In the genomic region with DNA sequence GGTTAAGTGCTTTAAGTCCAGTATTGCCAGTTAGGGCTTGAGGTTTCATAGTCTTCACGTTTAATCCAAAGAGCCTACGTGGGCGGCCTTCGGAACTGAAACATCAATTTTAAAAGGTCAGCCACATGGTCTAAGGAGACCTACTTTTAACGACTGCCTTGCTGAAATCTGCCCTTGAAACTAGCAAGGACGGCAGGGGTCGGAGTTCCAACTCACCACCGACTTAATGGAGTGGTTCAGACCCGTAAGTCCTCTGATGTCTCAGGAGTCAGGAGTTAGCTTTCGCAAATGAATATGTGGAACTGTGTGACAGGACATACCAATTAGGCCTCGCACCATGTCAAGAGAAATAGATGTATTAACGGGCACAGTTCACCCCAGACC, we compare ENCODE assay signal across 8 mouse cellular contexts. TPM values are rescaled to one million over a fixed set of nuclear protein-coding genes. Genes with fewer than 3 reads are reported as not detected.
DNase-seq lines count a peak whose midpoint lies in the region; ATAC-seq lines count a peak whose summit lies in the region.

No protein-coding gene starts in this region.

- no peaks in the 10 kb centered on the region for H3K9me3 ChIP-seq in heart, embryonic 14.5 days (ENCODE audit: control insufficient read depth, low read length)
- no peaks in the 10 kb centered on the region for H3K9me3 ChIP-seq in hindbrain, embryonic 13.5 days
- no peaks in the 10 kb centered on the region for H3K9me3 ChIP-seq in midbrain, embryonic 10.5 days (replicated peaks)

- no peaks in the 10 kb centered on the region for H3K27me3 ChIP-seq in heart, embryonic 14.5 days (ENCODE audit: control insufficient read depth, insufficient read depth, low read length)
- H3K27me3 ChIP-seq in hindbrain, embryonic 13.5 days: no peaks in the 10 kb centered on the region
- H3K27me3 ChIP-seq in midbrain, embryonic 10.5 days (ENCODE audit: low read depth, poor library complexity, severe bottlenecking): no peaks in the 10 kb centered on the region

- peak overlapping the region; percentile 96 for H3K9ac ChIP-seq in heart, embryonic 14.5 days (ENCODE audit: low read length)
- peak overlapping the region; percentile 81 for H3K9ac ChIP-seq in hindbrain, embryonic 13.5 days

- WGBS in heart, embryonic 14.5 days: 3% methylated on average over 12 of the region's 12 CpGs
- WGBS in hindbrain, embryonic 13.5 days: 7% methylated on average over 12 of the region's 12 CpGs
- 7% methylated on average over 12 of the region's 12 CpGs for WGBS in midbrain, embryonic 10.5 days

- ATAC-seq in heart, embryonic 14.5 days (ENCODE audit: insufficient number of reproducible peaks, insufficient read depth, low FRiP score, low read depth): 0 out of 2 replicates have a peak, but pooled peaks have one; percentile 20
- no peak for ATAC-seq in hindbrain, embryonic 13.5 days (ENCODE audit: low FRiP score)

- peak overlapping the region; percentile 92 to 94 for H3K27ac ChIP-seq in heart, embryonic 14.5 days (replicated peaks in 1 of 2; ENCODE audit: control insufficient read depth in 1 of 2, insufficient read depth in 1 of 2, low read depth in 2 of 2, low read length in 2 of 2)
- peak overlapping the region; percentile 70; the same call in 1 of the 2 replicates for H3K27ac ChIP-seq in hindbrain, embryonic 13.5 days
- peak overlapping the region; percentile 89 for H3K27ac ChIP-seq in midbrain, embryonic 10.5 days (replicated peaks)

- peak overlapping the region; percentile 91 for H3K4me2 ChIP-seq in heart, embryonic 14.5 days (ENCODE audit: low read length)
- peak overlapping the region; percentile 89 for H3K4me2 ChIP-seq in hindbrain, embryonic 13.5 days

- no peak for DNase-seq in heart, adult 8-10 months (ENCODE audit: low spot score)
- DNase-seq in MN1 (ENCODE audit: low spot score): peak; percentile 59
- no peak for DNase-seq in midbrain, embryonic 10.5 days (ENCODE audit: low spot score)
- no peak for DNase-seq in embryo, embryonic 11 days
- no peak for DNase-seq in embryo, embryonic 9.5 days (ENCODE audit: extremely low spot score)
- DNase-seq in adrenal gland, adult 2 months: no peak

- H3K4me3 ChIP-seq in heart, embryonic 14.5 days (ENCODE audit: control insufficient read depth in 1 of 2, insufficient read depth in 1 of 2, low read depth in 1 of 2, low read length in 2 of 2): peak overlapping the region; percentile 86 to 89
- peak overlapping the region; percentile 75 for H3K4me3 ChIP-seq in hindbrain, embryonic 13.5 days
- peak overlapping the region; percentile 90 for H3K4me3 ChIP-seq in midbrain, embryonic 10.5 days

- peaks cover 2 to 11% of the 10 kb centered on the region in 2 experiments; a peak in 3 of 4 replicates for H3K4me1 ChIP-seq in heart, embryonic 14.5 days (ENCODE audit: control insufficient read depth in 2 of 2, insufficient read depth in 2 of 2, low read length in 2 of 2)
- H3K4me1 ChIP-seq in hindbrain, embryonic 13.5 days (replicated peaks): peaks cover 20% of the 10 kb centered on the region
- H3K4me1 ChIP-seq in midbrain, embryonic 10.5 days: peaks cover 21% of the 10 kb centered on the region

- peaks cover 23% of the 10 kb centered on the region for H3K36me3 ChIP-seq in heart, embryonic 14.5 days (ENCODE audit: control insufficient read depth, insufficient read depth, low read length)
- peaks cover 18% of the 10 kb centered on the region for H3K36me3 ChIP-seq in hindbrain, embryonic 13.5 days
- H3K36me3 ChIP-seq in midbrain, embryonic 10.5 days: peaks cover 29% of the 10 kb centered on the region

RNA-seq across cellular contexts. Expression of gene Uqcr10, which starts 0.5 kb away (rescaled TPM):
- 2,176 and 2,265 TPM in 2 replicates for polyA plus RNA-seq in heart, embryonic 14.5 days (2014; fragmentation: Nextera tagmentation; extraction: Ambion mirVana)
- total RNA-seq in heart, adult 8-10 months (2022): 1,000 to 10,000 TPM; 1,379 to 1,599 (median 1,505) TPM
- 541 and 557 TPM in 2 replicates for polyA plus RNA-seq in hindbrain, embryonic 13.5 days (2015; fragmentation: Nextera tagmentation; extraction: Ambion mirVana)
- polyA plus RNA-seq in midbrain, embryonic 10.5 days (2016; fragmentation: Nextera tagmentation; extraction: Ambion mirVana): 639 and 680 TPM in 2 replicates
- 1,000 to 10,000 TPM in 1 of 2 experiments, 100 to 1,000 TPM in 1; 942 to 1,033 TPM for total RNA-seq in adrenal gland, adult 2 months (2021)
- 916 and 1,226 TPM in 2 replicates for polyA plus RNA-seq in adrenal gland, adult 2 months (2012; rRNA removed)

RNA-seq across cellular contexts. Expression of gene Zmat5, which starts 0.8 kb away (rescaled TPM):
- 52.9 and 58.3 TPM in 2 replicates for polyA plus RNA-seq in heart, embryonic 14.5 days (2014; fragmentation: Nextera tagmentation; extraction: Ambion mirVana)
- total RNA-seq in heart, adult 8-10 months (2022): 10 to 100 TPM; 25.9 to 31.7 (median 26.3) TPM
- 71.6 and 74.5 TPM in 2 replicates for polyA plus RNA-seq in hindbrain, embryonic 13.5 days (2015; fragmentation: Nextera tagmentation; extraction: Ambion mirVana)
- 83.9 and 86.7 TPM in 2 replicates for polyA plus RNA-seq in midbrain, embryonic 10.5 days (2016; fragmentation: Nextera tagmentation; extraction: Ambion mirVana)
- total RNA-seq in adrenal gland, adult 2 months (2021): 10 to 100 TPM; 45.6 to 60.6 TPM
- 52.9 and 67.8 TPM in 2 replicates for polyA plus RNA-seq in adrenal gland, adult 2 months (2012; rRNA removed)

RNA-seq across cellular contexts. Expression of gene Cabp7, which starts 42.9 kb away (rescaled TPM):
- 0.08 and 0.11 TPM in 2 replicates for polyA plus RNA-seq in heart, embryonic 14.5 days (2014; fragmentation: Nextera tagmentation; extraction: Ambion mirVana)
- total RNA-seq in heart, adult 8-10 months (2022): not detected
- polyA plus RNA-seq in hindbrain, embryonic 13.5 days (2015; fragmentation: Nextera tagmentation; extraction: Ambion mirVana): 1.3 and 1.4 TPM in 2 replicates
- polyA plus RNA-seq in midbrain, embryonic 10.5 days (2016; fragmentation: Nextera tagmentation; extraction: Ambion mirVana): 0.11 and 0.22 TPM in 2 replicates
- total RNA-seq in adrenal gland, adult 2 months (2021): under 1 TPM in 1 of 2 experiments, not detected in 1; 0.24 TPM
- polyA plus RNA-seq in adrenal gland, adult 2 months (2012; rRNA removed): 0.08 and 0.28 TPM in 2 replicates
